Mouse (Mus musculus): Measurements from ENCODE around the gene Rbm42.

GRCm38 (mm10) chr7:30610043-30610442 is 40.1 kb downstream of the Rbm42 start:
- no peak for TF ChIP-seq CTCF (IDR thresholded peaks at IDR 0.05; ENCODE audit: low read depth, low read length)
- TF ChIP-seq POLR2AphosphoS5 (IDR thresholded peaks at IDR 0.05; ENCODE audit: insufficient replicate concordance, low read depth, low read length), result no peak
- TF ChIP-seq TAL1 (conservative IDR thresholded peaks at IDR 0.05; ENCODE audit: low read depth, low read length), result no peak

All from G1E (cell line).